Mouse (Mus musculus) bone marrow macrophage, adult 2 months (primary cell): ENCODE data around the gene D10Jhu81e.

Experiments
- CTCF ChIP-seq: IDR thresholded peaks from 2 replicates; pipeline ENCODE4 v1.5.1; 2012; ENCODE audit warnings: low read depth, mild to moderate bottlenecking, low read length, moderate library complexity
- POLR2A ChIP-seq: IDR thresholded peaks from 2 replicates; pipeline ENCODE4 v1.6.1; 2012; ENCODE audit warnings: mild to moderate bottlenecking, low read depth, low read length, borderline replicate concordance

GRCm38 (mm10) chr10:78160369-78161095, 9.1 kb downstream of the D10Jhu81e start:
- no peak for TF ChIP-seq POLR2A
- no peak for TF ChIP-seq CTCF
